Mouse (Mus musculus): Measurements from ENCODE around the gene Cpa3. TPM values are rescaled to one million over a fixed set of nuclear protein-coding genes. Genes with fewer than 3 reads are reported as not detected.
A peak's percentile ranks its signal among the peaks of the same experiment; 100 is the strongest.

The Cpa3 gene
- total RNA-seq (2012; rRNA removed): not detected in 2 replicates

DNA sequence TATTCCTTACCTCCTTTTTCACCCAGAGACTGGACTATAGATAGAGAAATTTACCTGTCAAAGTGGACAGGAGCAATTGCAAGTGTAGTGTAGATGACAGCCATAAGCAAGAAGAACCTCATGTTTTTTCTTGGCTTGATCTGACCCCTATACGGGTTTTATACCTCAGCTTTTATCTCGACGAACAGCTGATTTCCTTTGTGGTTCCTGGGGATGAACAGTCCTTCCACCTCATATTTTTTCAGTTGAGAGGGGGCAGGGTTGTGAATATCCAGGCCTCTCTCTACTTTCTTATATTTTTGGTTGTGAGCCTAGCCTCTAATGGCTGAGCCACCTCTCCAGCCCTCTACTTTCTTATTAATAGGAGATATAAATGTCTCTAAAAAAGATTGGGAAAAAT, at the start of gene Cpa3:
TSS of gene Cpa3 (minus strand) at position 132 of the 400 bp plus-strand sequence.
- in situ Hi-C loops (cut with MboI; ENCODE audit: low sequenced_read_pairs in 2 of 2, unreplicated experiment in 2 of 2): no loop called here
- Histone ChIP-seq H3K36me3 (ENCODE audit: control insufficient read depth, insufficient read depth, low read length, poor library complexity, severe bottlenecking) (no peaks in the 10 kb centered on the region), H3K9me3 (ENCODE audit: control insufficient read depth, insufficient read depth, low read depth, low read length) (no peaks in the 10 kb centered on the region), H3K4me3 (ENCODE audit: insufficient read depth in 1 of 2, low read depth in 1 of 2, low read length in 2 of 2, poor library complexity in 1 of 2, severe bottlenecking in 1 of 2) (no peak within 1 kb of the TSS), H3K4me1 (ENCODE audit: control insufficient read depth in 2 of 2, insufficient read depth in 2 of 2, low read length in 2 of 2, poor library complexity in 1 of 2) (no peaks in the 10 kb centered on the region), H3K9ac (ENCODE audit: insufficient read depth, low read depth, low read length, poor library complexity, severe bottlenecking) (no peak within 1 kb of the TSS), H3K27ac (ENCODE audit: insufficient read depth, low read depth, low read length, poor library complexity, severe bottlenecking) (no peak within 1 kb of the TSS)
- DNase-seq (ENCODE audit: low read depth, low spot score): no peak
- TF ChIP-seq ZC3H11A (IDR thresholded peaks at IDR 0.05; ENCODE audit: borderline replicate concordance, low read depth, low read length) (no peak), HCFC1 (IDR thresholded peaks at IDR 0.05; ENCODE audit: borderline replicate concordance, insufficient read depth, low read length) (no peak), ZNF384 (IDR thresholded peaks at IDR 0.05; ENCODE audit: low read depth, low read length) (no peak), CHD2 (IDR thresholded peaks at IDR 0.05; ENCODE audit: low read depth, low read length) (no peak), MAFK (IDR thresholded peaks at IDR 0.05; ENCODE audit: insufficient read depth, low read depth, low read length) (no peak)

GRCm38 (mm10) chr3:20291370-20291769, 49.4 kb upstream of the Cpa3 start:
- H3K36me3 ChIP-seq (ENCODE audit: control insufficient read depth, insufficient read depth, low read length, poor library complexity, severe bottlenecking): no peaks in the 10 kb centered on the region
- peak; percentile 30 for DNase-seq (ENCODE audit: low read depth, low spot score)
- TF ChIP-seq ZC3H11A (IDR thresholded peaks at IDR 0.05; ENCODE audit: borderline replicate concordance, low read depth, low read length): no peak
- no peak for TF ChIP-seq HCFC1 (IDR thresholded peaks at IDR 0.05; ENCODE audit: borderline replicate concordance, insufficient read depth, low read length)
- no peak for TF ChIP-seq CHD2 (IDR thresholded peaks at IDR 0.05; ENCODE audit: low read depth, low read length)
- TF ChIP-seq ZNF384 (IDR thresholded peaks at IDR 0.05; ENCODE audit: low read depth, low read length): no peak
- TF ChIP-seq MAFK (IDR thresholded peaks at IDR 0.05; ENCODE audit: insufficient read depth, low read depth, low read length): no peak
- H3K27ac ChIP-seq (ENCODE audit: insufficient read depth, low read depth, low read length, poor library complexity, severe bottlenecking): no peak overlapping the region
- H3K9me3 ChIP-seq (ENCODE audit: control insufficient read depth, insufficient read depth, low read depth, low read length): no peaks in the 10 kb centered on the region
- no peak overlapping the region for H3K9ac ChIP-seq (ENCODE audit: insufficient read depth, low read depth, low read length, poor library complexity, severe bottlenecking)
- H3K4me1 ChIP-seq (ENCODE audit: control insufficient read depth in 2 of 2, insufficient read depth in 2 of 2, low read length in 2 of 2, poor library complexity in 1 of 2): no peaks in the 10 kb centered on the region
- no peak overlapping the region for H3K4me3 ChIP-seq (ENCODE audit: insufficient read depth in 1 of 2, low read depth in 1 of 2, low read length in 2 of 2, poor library complexity in 1 of 2, severe bottlenecking in 1 of 2)
- in situ Hi-C loops (cut with MboI; ENCODE audit: low sequenced_read_pairs in 2 of 2, unreplicated experiment in 2 of 2): no loop called here

DNA sequence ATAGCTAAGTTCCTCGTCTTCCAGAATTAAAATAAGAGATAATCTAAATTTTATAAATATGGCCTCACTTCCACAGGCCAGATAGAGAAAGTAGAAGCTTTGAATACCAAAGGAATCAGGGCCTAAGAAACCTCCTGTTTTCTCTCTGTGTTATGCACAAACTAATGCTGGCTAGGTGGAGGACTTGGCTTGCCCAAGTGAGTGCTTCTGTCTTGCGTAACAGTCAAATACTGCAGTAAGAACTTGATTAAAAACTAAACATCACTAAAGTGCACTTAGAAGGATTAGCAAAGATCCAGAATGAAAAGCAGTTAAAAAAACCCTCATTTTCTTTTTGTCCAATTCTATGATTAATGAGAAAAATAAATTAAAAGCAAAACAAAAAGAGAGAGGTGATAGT, 46.8 kb upstream of the Cpa3 start:
- no peaks in the 10 kb centered on the region for H3K9me3 ChIP-seq (ENCODE audit: control insufficient read depth, insufficient read depth, low read depth, low read length)
- no peak overlapping the region for H3K27ac ChIP-seq (ENCODE audit: insufficient read depth, low read depth, low read length, poor library complexity, severe bottlenecking)
- H3K4me1 ChIP-seq (ENCODE audit: control insufficient read depth in 2 of 2, insufficient read depth in 2 of 2, low read length in 2 of 2, poor library complexity in 1 of 2): no peaks in the 10 kb centered on the region
- in situ Hi-C loops (cut with MboI; ENCODE audit: low sequenced_read_pairs in 2 of 2, unreplicated experiment in 2 of 2): no loop called here
- H3K36me3 ChIP-seq (ENCODE audit: control insufficient read depth, insufficient read depth, low read length, poor library complexity, severe bottlenecking): no peaks in the 10 kb centered on the region
- no peak overlapping the region for H3K4me3 ChIP-seq (ENCODE audit: insufficient read depth in 1 of 2, low read depth in 1 of 2, low read length in 2 of 2, poor library complexity in 1 of 2, severe bottlenecking in 1 of 2)
- H3K9ac ChIP-seq (ENCODE audit: insufficient read depth, low read depth, low read length, poor library complexity, severe bottlenecking): no peak overlapping the region
- DNase-seq (ENCODE audit: low read depth, low spot score): no peak
- no peak for TF ChIP-seq ZC3H11A (IDR thresholded peaks at IDR 0.05; ENCODE audit: borderline replicate concordance, low read depth, low read length)
- no peak for TF ChIP-seq CHD2 (IDR thresholded peaks at IDR 0.05; ENCODE audit: low read depth, low read length)

DNA sequence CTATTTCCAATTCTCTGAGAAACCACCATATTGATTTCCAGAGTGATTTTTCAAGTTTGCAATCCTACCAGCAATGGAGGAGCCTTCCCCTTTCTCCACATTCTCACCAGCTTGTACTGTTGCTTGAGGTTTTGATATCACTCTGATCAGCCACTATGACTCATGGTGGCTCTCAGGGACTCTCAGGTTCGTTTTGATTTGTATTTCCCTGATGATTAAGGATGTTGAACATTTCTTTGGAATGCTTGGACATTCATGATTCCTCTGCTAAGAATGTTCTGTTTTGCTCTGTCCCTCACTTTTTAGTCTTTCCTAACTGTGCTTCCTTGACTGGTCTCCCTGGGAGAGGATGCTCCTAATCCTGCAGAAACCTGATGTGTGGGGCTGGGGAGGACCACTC, 39.8 kb upstream of the Cpa3 start:
- no peaks in the 10 kb centered on the region for H3K4me1 ChIP-seq (ENCODE audit: control insufficient read depth in 2 of 2, insufficient read depth in 2 of 2, low read length in 2 of 2, poor library complexity in 1 of 2)
- in situ Hi-C loops (cut with MboI; ENCODE audit: low sequenced_read_pairs in 2 of 2, unreplicated experiment in 2 of 2): no loop called here
- H3K4me3 ChIP-seq (ENCODE audit: insufficient read depth in 1 of 2, low read depth in 1 of 2, low read length in 2 of 2, poor library complexity in 1 of 2, severe bottlenecking in 1 of 2): no peak overlapping the region
- H3K9me3 ChIP-seq (ENCODE audit: control insufficient read depth, insufficient read depth, low read depth, low read length): no peaks in the 10 kb centered on the region
- no peak for TF ChIP-seq HCFC1 (IDR thresholded peaks at IDR 0.05; ENCODE audit: borderline replicate concordance, insufficient read depth, low read length)
- no peak for TF ChIP-seq ZC3H11A (IDR thresholded peaks at IDR 0.05; ENCODE audit: borderline replicate concordance, low read depth, low read length)
- no peak overlapping the region for H3K9ac ChIP-seq (ENCODE audit: insufficient read depth, low read depth, low read length, poor library complexity, severe bottlenecking)
- DNase-seq (ENCODE audit: low read depth, low spot score): no peak
- no peak overlapping the region for H3K27ac ChIP-seq (ENCODE audit: insufficient read depth, low read depth, low read length, poor library complexity, severe bottlenecking)
- no peaks in the 10 kb centered on the region for H3K36me3 ChIP-seq (ENCODE audit: control insufficient read depth, insufficient read depth, low read length, poor library complexity, severe bottlenecking)

- H3K4me3 ChIP-seq (ENCODE audit: insufficient read depth in 1 of 2, low read depth in 1 of 2, low read length in 2 of 2, poor library complexity in 1 of 2, severe bottlenecking in 1 of 2): no peak within 1 kb of the TSS
These were observed 33.7 kb upstream of the Cpa3 start, which contains the start of gene Cpb1 for GRCm38 (mm10) chr3:20275633-20276032. Gene Cpb1 (minus strand): TSS chr3:20275733.

More at GRCm38 (mm10) chr3:20275633-20276032, 33.7 kb upstream of the Cpa3 start, which contains the start of gene Cpb1:
- no peak for DNase-seq (ENCODE audit: low read depth, low spot score)
- Histone ChIP-seq H3K9ac (ENCODE audit: insufficient read depth, low read depth, low read length, poor library complexity, severe bottlenecking) (no peak within 1 kb of the TSS), H3K36me3 (ENCODE audit: control insufficient read depth, insufficient read depth, low read length, poor library complexity, severe bottlenecking) (no peaks in the 10 kb centered on the region), H3K27ac (ENCODE audit: insufficient read depth, low read depth, low read length, poor library complexity, severe bottlenecking) (no peak within 1 kb of the TSS), H3K9me3 (ENCODE audit: control insufficient read depth, insufficient read depth, low read depth, low read length) (no peaks in the 10 kb centered on the region), H3K4me1 (ENCODE audit: control insufficient read depth in 2 of 2, insufficient read depth in 2 of 2, low read length in 2 of 2, poor library complexity in 1 of 2) (no peaks in the 10 kb centered on the region)
- in situ Hi-C loops (cut with MboI; ENCODE audit: low sequenced_read_pairs in 2 of 2, unreplicated experiment in 2 of 2): no loop called here
- TF ChIP-seq CHD2 (IDR thresholded peaks at IDR 0.05; ENCODE audit: low read depth, low read length) (no peak), ZC3H11A (IDR thresholded peaks at IDR 0.05; ENCODE audit: borderline replicate concordance, low read depth, low read length) (no peak), HCFC1 (IDR thresholded peaks at IDR 0.05; ENCODE audit: borderline replicate concordance, insufficient read depth, low read length) (no peak), MAFK (IDR thresholded peaks at IDR 0.05; ENCODE audit: insufficient read depth, low read depth, low read length) (no peak), ZNF384 (IDR thresholded peaks at IDR 0.05; ENCODE audit: low read depth, low read length) (no peak)
